Mouse (Mus musculus): ENCODE data around the gene Cdkn1b. TPM values are rescaled to one million over a fixed set of nuclear protein-coding genes. Genes with fewer than 3 reads are reported as not detected.

The Cdkn1b gene
- polyA plus RNA-seq, 1 experiment from 2014 or later: 14.4 TPM

DNA sequence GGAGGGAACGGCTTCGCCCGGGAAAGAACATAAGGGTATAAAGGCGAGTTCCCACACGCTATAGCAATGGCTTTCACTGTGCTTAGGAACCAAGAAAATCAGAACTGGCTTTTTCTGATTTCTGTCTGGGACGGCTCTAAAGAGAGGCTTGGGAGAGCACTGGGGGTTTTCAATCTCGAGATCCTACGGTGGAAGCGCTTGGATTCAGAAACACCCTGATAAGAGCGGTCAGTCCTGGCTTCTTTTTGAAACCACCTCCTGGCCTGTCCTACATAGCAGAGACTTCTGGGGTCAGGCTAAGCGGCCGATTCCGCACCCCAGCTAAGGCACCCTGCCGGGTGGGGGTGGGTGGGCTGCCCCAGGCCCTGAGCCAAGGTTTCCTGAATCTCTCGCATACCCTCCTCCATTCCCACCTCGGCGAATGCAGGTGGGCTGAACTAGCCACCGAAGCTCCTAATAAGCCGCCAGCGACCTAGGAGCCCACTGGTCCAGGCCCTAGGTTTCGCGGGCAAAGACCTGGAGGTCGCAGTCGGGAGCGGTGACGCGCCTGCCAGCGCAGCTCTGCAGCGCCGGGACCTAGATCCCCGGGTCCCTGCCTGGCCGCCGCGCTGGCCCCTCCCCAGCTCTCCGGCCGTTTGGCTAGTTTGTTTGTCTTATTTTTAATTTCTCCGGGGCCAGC, 551 bp upstream of the Cdkn1b start:
- H3K4me2 ChIP-seq (replicated peaks; ENCODE audit: low read depth): peak overlapping the region; percentile 99
- WGBS: 9% methylated on average over 37 of the region's 37 CpGs
- H3K27me3 ChIP-seq (ENCODE audit: control insufficient read depth, insufficient read depth, low read length): no peaks in the 10 kb centered on the region
- H3K36me3 ChIP-seq (ENCODE audit: control insufficient read depth, insufficient read depth, low read length): no peaks in the 10 kb centered on the region
- peaks cover 3% of the 10 kb centered on the region; the same call in 1 of the 2 replicates for H3K4me1 ChIP-seq (replicated peaks; ENCODE audit: control insufficient read depth, insufficient read depth)
- H3K9me3 ChIP-seq (ENCODE audit: control insufficient read depth, low read length): no peaks in the 10 kb centered on the region
- ATAC-seq (ENCODE audit: low FRiP score, low TSS enrichment): no peak
- TF ChIP-seq CTCF (IDR thresholded peaks at IDR 0.05; ENCODE audit: low read depth) (no peak), EP300 (optimal IDR thresholded peaks at IDR 0.05) (peak; percentile 38)
- peak overlapping the region; percentile 97 for H3K27ac ChIP-seq (replicated peaks)
- H3K4me3 ChIP-seq (ENCODE audit: low read depth, low read length): peak overlapping the region; percentile 94
- H3K9ac ChIP-seq (ENCODE audit: low read length): peak overlapping the region; percentile 94
- no peak for DNase-seq (ENCODE audit: low spot score)

DNA sequence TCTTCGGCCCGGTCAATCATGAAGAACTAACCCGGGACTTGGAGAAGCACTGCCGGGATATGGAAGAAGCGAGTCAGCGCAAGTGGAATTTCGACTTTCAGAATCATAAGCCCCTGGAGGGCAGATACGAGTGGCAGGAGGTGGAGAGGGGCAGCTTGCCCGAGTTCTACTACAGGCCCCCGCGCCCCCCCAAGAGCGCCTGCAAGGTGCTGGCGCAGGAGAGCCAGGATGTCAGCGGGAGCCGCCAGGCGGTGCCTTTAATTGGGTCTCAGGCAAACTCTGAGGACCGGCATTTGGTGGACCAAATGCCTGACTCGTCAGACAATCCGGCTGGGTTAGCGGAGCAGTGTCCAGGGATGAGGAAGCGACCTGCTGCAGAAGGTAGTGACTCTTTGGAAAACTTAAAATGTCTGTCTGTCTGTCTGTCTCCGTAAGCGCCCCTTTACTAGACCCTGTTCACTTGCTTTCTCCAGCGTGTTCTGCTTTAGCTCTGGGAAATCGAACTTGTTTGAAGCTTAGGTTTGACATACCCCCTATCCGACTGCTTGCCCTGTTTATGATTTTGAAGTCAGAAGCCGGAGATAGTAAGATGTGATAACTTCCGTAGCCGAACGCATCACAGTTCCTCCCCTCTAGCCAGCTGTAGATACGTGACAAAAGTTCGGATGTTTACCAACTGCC, 953 bp downstream of the Cdkn1b start:
- Histone ChIP-seq H3K4me1 (replicated peaks; ENCODE audit: control insufficient read depth, insufficient read depth) (peaks cover 3% of the 10 kb centered on the region; the same call in 1 of the 2 replicates), H3K9me3 (ENCODE audit: control insufficient read depth, low read length) (no peaks in the 10 kb centered on the region), H3K27me3 (ENCODE audit: control insufficient read depth, insufficient read depth, low read length) (no peaks in the 10 kb centered on the region), H3K4me3 (ENCODE audit: low read depth, low read length) (peak overlapping the region; percentile 94), H3K4me2 (replicated peaks; ENCODE audit: low read depth) (peak overlapping the region; percentile 99), H3K36me3 (ENCODE audit: control insufficient read depth, insufficient read depth, low read length) (no peaks in the 10 kb centered on the region), H3K27ac (replicated peaks) (peak overlapping the region; percentile 97), H3K9ac (ENCODE audit: low read length) (peak overlapping the region; percentile 94)
- TF ChIP-seq CTCF (IDR thresholded peaks at IDR 0.05; ENCODE audit: low read depth) (peak; percentile 22; the same call in 1 of the 2 replicates), EP300 (optimal IDR thresholded peaks at IDR 0.05) (no peak)
- WGBS: under 1% methylated on average over 32 of the region's 32 CpGs
- DNase-seq (ENCODE audit: low spot score) (peak; percentile 65), ATAC-seq (ENCODE audit: low FRiP score, low TSS enrichment) (no peak)

DNA sequence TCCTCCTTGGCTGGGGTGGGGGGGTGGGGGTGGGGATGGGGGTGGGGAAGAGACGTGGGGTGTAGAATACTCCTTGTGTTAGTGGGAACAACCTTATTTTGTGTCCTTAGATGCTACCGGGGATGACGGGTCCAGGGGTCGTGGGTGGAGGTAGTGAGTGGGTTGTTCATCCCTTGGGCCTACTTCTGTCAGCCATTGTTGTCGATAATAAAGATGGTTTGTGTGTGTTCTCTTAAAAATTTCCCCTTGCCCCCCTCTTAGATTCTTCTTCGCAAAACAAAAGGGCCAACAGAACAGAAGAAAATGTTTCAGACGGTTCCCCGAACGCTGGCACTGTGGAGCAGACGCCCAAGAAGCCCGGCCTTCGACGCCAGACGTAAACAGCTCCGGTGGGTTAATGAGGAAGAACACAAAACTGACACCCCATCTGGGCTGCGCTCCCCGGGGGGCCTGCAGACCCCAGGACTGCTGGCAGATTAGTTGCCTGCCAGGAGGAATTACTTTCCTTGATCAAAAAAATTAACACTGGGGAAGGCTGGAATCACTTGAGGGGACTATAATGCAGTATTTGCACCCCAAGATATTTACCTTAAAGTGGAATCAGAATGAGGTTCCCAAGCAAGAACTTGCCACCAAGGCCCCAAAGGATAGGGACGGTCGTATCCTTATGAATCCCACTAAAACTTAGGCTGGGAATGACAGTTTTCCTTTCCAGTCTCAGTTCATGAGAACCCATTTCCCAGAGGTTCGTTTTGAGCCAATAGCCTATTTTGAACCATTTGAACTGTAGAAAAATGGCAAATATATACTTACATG, 1.7 kb downstream of the Cdkn1b start:
- DNase-seq (ENCODE audit: low spot score): no peak
- peak overlapping the region; percentile 97 for H3K27ac ChIP-seq (replicated peaks)
- no peak for TF ChIP-seq CTCF (IDR thresholded peaks at IDR 0.05; ENCODE audit: low read depth)
- no peak for TF ChIP-seq EP300 (optimal IDR thresholded peaks at IDR 0.05)
- no peaks in the 10 kb centered on the region for H3K36me3 ChIP-seq (ENCODE audit: control insufficient read depth, insufficient read depth, low read length)
- H3K9me3 ChIP-seq (ENCODE audit: control insufficient read depth, low read length): no peaks in the 10 kb centered on the region
- no peak for ATAC-seq (ENCODE audit: low FRiP score, low TSS enrichment)
- peak overlapping the region; percentile 99 for H3K4me2 ChIP-seq (replicated peaks; ENCODE audit: low read depth)
- H3K4me1 ChIP-seq (replicated peaks; ENCODE audit: control insufficient read depth, insufficient read depth): peaks cover 3% of the 10 kb centered on the region; the same call in 1 of the 2 replicates
- H3K4me3 ChIP-seq (ENCODE audit: low read depth, low read length): peak overlapping the region; percentile 94
- 7% methylated on average over 20 of the region's 20 CpGs for WGBS
- no peaks in the 10 kb centered on the region for H3K27me3 ChIP-seq (ENCODE audit: control insufficient read depth, insufficient read depth, low read length)
- peak overlapping the region; percentile 94 for H3K9ac ChIP-seq (ENCODE audit: low read length)

DNA sequence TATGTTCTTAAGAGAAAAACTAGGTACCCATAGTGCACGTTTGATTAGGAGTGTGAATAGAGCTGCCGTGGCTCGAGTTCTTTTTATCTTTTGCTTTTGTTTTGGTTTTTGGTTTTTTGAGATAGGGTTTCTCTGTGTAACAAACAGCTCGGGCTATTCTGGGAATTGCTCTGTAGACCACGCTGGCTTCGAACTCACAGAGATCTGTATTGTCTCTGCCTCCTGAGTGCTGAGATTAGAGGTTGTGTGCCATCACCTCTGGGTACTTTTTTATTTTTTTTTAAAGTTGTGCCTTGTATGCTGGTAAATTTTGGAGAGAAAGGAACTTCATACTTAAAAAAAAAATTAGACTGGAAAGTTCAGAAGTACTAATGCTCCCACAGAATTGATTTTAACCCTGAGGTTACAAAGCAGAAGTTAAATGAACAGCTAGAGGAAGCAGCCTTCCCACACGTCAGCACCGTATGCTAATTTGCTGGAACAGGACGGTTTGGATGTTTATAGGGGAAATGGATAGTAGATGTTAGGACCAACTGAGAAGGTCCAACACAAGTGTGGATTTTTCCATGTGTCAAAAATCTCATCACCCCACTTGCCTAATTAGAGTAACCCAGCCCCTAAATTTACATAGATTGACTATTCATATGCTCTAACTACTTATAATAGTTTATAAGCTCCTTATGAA, 2.5 kb downstream of the Cdkn1b start:
- WGBS: 39% methylated on average over 9 of the region's 9 CpGs
- DNase-seq (ENCODE audit: low spot score) (no peak), ATAC-seq (ENCODE audit: low FRiP score, low TSS enrichment) (no peak)
- Histone ChIP-seq H3K36me3 (ENCODE audit: control insufficient read depth, insufficient read depth, low read length) (no peaks in the 10 kb centered on the region), H3K9ac (ENCODE audit: low read length) (peak overlapping the region; percentile 94), H3K27me3 (ENCODE audit: control insufficient read depth, insufficient read depth, low read length) (no peaks in the 10 kb centered on the region), H3K9me3 (ENCODE audit: control insufficient read depth, low read length) (no peaks in the 10 kb centered on the region), H3K27ac (replicated peaks) (no peak overlapping the region), H3K4me3 (ENCODE audit: low read depth, low read length) (peak overlapping the region; percentile 94), H3K4me2 (replicated peaks; ENCODE audit: low read depth) (peak overlapping the region; percentile 99), H3K4me1 (replicated peaks; ENCODE audit: control insufficient read depth, insufficient read depth) (peaks cover 3% of the 10 kb centered on the region; the same call in 1 of the 2 replicates)
- TF ChIP-seq EP300 (optimal IDR thresholded peaks at IDR 0.05): no peak
- no peak for TF ChIP-seq CTCF (IDR thresholded peaks at IDR 0.05; ENCODE audit: low read depth)

DNA sequence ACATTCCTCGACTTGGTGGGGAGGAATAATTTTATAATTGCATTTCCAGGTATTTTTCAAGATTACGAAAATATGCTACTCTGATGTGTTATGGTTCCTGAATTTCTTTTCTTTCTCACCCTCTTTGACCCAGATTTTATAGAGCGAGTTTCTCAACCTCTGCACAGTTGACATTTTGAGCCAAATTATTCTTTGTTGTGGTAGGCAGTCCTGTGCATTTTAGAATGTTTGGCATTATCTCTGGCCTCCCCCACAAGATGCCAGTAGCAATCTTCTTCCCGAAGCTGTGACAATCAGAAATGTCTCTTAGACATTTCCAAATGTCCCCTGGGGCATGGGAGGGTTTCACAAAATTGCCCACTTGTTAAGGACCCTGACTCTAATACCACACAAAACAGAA, 3.5 kb downstream of the Cdkn1b start:
- Histone ChIP-seq H3K9me3 (ENCODE audit: control insufficient read depth, low read length) (no peaks in the 10 kb centered on the region), H3K4me2 (replicated peaks; ENCODE audit: low read depth) (peak overlapping the region; percentile 38), H3K36me3 (ENCODE audit: control insufficient read depth, insufficient read depth, low read length) (no peaks in the 10 kb centered on the region), H3K27me3 (ENCODE audit: control insufficient read depth, insufficient read depth, low read length) (no peaks in the 10 kb centered on the region), H3K4me3 (ENCODE audit: low read depth, low read length) (no peak overlapping the region), H3K27ac (replicated peaks) (no peak overlapping the region), H3K9ac (ENCODE audit: low read length) (no peak overlapping the region), H3K4me1 (replicated peaks; ENCODE audit: control insufficient read depth, insufficient read depth) (peaks cover 3% of the 10 kb centered on the region; the same call in 1 of the 2 replicates)
- no peak for DNase-seq (ENCODE audit: low spot score)
- no peak for ATAC-seq (ENCODE audit: low FRiP score, low TSS enrichment)
- TF ChIP-seq CTCF (IDR thresholded peaks at IDR 0.05; ENCODE audit: low read depth): no peak
- TF ChIP-seq EP300 (optimal IDR thresholded peaks at IDR 0.05): no peak
- WGBS: 69% methylated on average over 4 of the region's 4 CpGs

Measured in stomach, postnatal 0 days (tissue).